Mouse (Mus musculus) hindbrain, embryonic 12.5 days (tissue): ENCODE data around the gene Kazn. TPM values are rescaled to one million over a fixed set of nuclear protein-coding genes. Genes with fewer than 3 reads are reported as not detected.

ENCODE experiments used
- ATAC-seq: fragments of 200-750 bp; cut with Nextera tagmentation; 2 replicates; pipeline ENCODE4 v1.8.0; 2017; ENCODE audit warnings: moderate TSS enrichment; ENCODE audit not compliant: low FRiP score
- H3K27ac ChIP-seq: fragments of 300-500 bp; sonication (generic); 2 replicates; pipeline ENCODE4 v1.5.1; 2016; ENCODE audit warnings: mild to moderate bottlenecking
- H3K27me3 ChIP-seq: fragments of 300-500 bp; sonication (generic); 2 replicates; pipeline ENCODE4 v1.6.1; 2016; ENCODE audit warnings: mild to moderate bottlenecking
- H3K36me3 ChIP-seq: fragments of 300-500 bp; sonication (generic); 2 replicates; pipeline ENCODE4 v1.6.1; 2016; ENCODE audit warnings: mild to moderate bottlenecking
- H3K4me1 ChIP-seq: fragments of 300-500 bp; sonication (generic); 2 replicates; pipeline ENCODE4 v1.6.1; 2016
- H3K4me2 ChIP-seq: fragments of 300-500 bp; sonication (generic); replicated peaks from 2 replicates; pipeline ENCODE4 v1.6.1; 2016; ENCODE audit warnings: mild to moderate bottlenecking
- H3K4me3 ChIP-seq: fragments of 300-500 bp; sonication (generic); 2 replicates; pipeline ENCODE4 v1.5.1; 2016; ENCODE audit warnings: mild to moderate bottlenecking
- H3K9ac ChIP-seq: fragments of 300-500 bp; sonication (generic); 2 replicates; pipeline ENCODE4 v1.6.1; 2016; ENCODE audit warnings: mild to moderate bottlenecking, moderate library complexity
- H3K9me3 ChIP-seq: fragments of 300-500 bp; sonication (generic); replicated peaks from 2 replicates; pipeline ENCODE4 v1.6.1; 2016; ENCODE audit warnings: mild to moderate bottlenecking
- WGBS: fragments of 180-500 bp; shearing (Covaris S2); methylation state at CpG from one replicate; pipeline ENCODE4 v1.1.7; 2016; 5-methylcytosine and 5-hydroxymethylcytosine counted together
- polyA plus RNA-seq: library from polyadenylated mRNA; unstranded; fragments of >200 nt; fragmentation: Nextera tagmentation; extraction: Ambion mirVana; gene quantifications from 2 replicates; pipeline ENCODE4 v1.2.1, GENCODE M21; 2016

Gene Kazn
- polyA plus RNA-seq, 1 experiment from 2014 or later = 20.6 TPM

- no peaks in the 10 kb centered on the region for H3K9me3 ChIP-seq
- WGBS = 54% methylated on average over 18 of the region's 18 CpGs
- no peak overlapping the region for H3K27ac ChIP-seq
- H3K9ac ChIP-seq = no peak overlapping the region
- H3K27me3 ChIP-seq = peaks cover 21% of the 10 kb centered on the region
- peaks cover 13% of the 10 kb centered on the region for H3K4me1 ChIP-seq
- no peak overlapping the region for H3K4me3 ChIP-seq
- no peak overlapping the region for H3K4me2 ChIP-seq
- H3K36me3 ChIP-seq = no peaks in the 10 kb centered on the region
- no peak for ATAC-seq
These were observed 161.5 kb downstream of the Kazn start for GRCm38 (mm10) chr4:142077572-142078271.

- Histone ChIP-seq H3K36me3 (no peaks in the 10 kb centered on the region), H3K27ac (no peak overlapping the region), H3K4me1 (peaks cover 13% of the 10 kb centered on the region), H3K4me3 (no peak overlapping the region), H3K27me3 (peaks cover 15% of the 10 kb centered on the region), H3K9ac (no peak overlapping the region), H3K4me2 (no peak overlapping the region), H3K9me3 (no peaks in the 10 kb centered on the region)
- no peak for ATAC-seq
- 50% methylated on average over 1 of the region's 1 CpGs for WGBS
These were observed 162.3 kb downstream of the Kazn start for GRCm38 (mm10) chr4:142076883-142077282.

GRCm38 (mm10) chr4:142075931-142076330 lies 163.3 kb downstream of the Kazn start:
- no peak overlapping the region for H3K4me3 ChIP-seq
- H3K4me2 ChIP-seq = no peak overlapping the region
- H3K9me3 ChIP-seq = no peaks in the 10 kb centered on the region
- H3K9ac ChIP-seq = no peak overlapping the region
- H3K27ac ChIP-seq = no peak overlapping the region
- H3K36me3 ChIP-seq = no peaks in the 10 kb centered on the region
- H3K4me1 ChIP-seq = peaks cover 8% of the 10 kb centered on the region; the same call in 1 of the 2 replicates
- no peak for ATAC-seq
- H3K27me3 ChIP-seq = peaks cover 16% of the 10 kb centered on the region
- 88% methylated on average over 11 of the region's 11 CpGs for WGBS

- peaks cover 16% of the 10 kb centered on the region for H3K4me1 ChIP-seq
- no peaks in the 10 kb centered on the region for H3K36me3 ChIP-seq
- H3K27me3 ChIP-seq = peaks cover 23% of the 10 kb centered on the region
- 57% methylated on average over 13 of the region's 13 CpGs for WGBS
- H3K4me2 ChIP-seq = no peak overlapping the region
- no peak for ATAC-seq
- no peak overlapping the region for H3K27ac ChIP-seq
- no peak overlapping the region for H3K4me3 ChIP-seq
- H3K9me3 ChIP-seq = no peaks in the 10 kb centered on the region
- H3K9ac ChIP-seq = no peak overlapping the region
These were observed 165.0 kb downstream of the Kazn start for GRCm38 (mm10) chr4:142074060-142074732.

GRCm38 (mm10) chr4:142071243-142071991 lies 167.8 kb downstream of the Kazn start:
- Histone ChIP-seq H3K9ac (no peak overlapping the region), H3K4me1 (peaks cover 24% of the 10 kb centered on the region), H3K27me3 (peaks cover 27% of the 10 kb centered on the region), H3K27ac (no peak overlapping the region), H3K4me3 (no peak overlapping the region), H3K36me3 (no peaks in the 10 kb centered on the region), H3K9me3 (no peaks in the 10 kb centered on the region), H3K4me2 (no peak overlapping the region)
- ATAC-seq = no peak
- WGBS = 10% methylated on average over 18 of the region's 18 CpGs

GRCm38 (mm10) chr4:142070840-142071239 lies 168.4 kb downstream of the Kazn start:
- WGBS = 4% methylated on average over 8 of the region's 8 CpGs
- H3K4me3 ChIP-seq = no peak overlapping the region
- no peaks in the 10 kb centered on the region for H3K9me3 ChIP-seq
- no peak overlapping the region for H3K4me2 ChIP-seq
- H3K27me3 ChIP-seq = peaks cover 27% of the 10 kb centered on the region
- H3K9ac ChIP-seq = no peak overlapping the region
- no peaks in the 10 kb centered on the region for H3K36me3 ChIP-seq
- no peak for ATAC-seq
- peaks cover 26% of the 10 kb centered on the region for H3K4me1 ChIP-seq
- H3K27ac ChIP-seq = no peak overlapping the region

GRCm38 (mm10) chr4:142068899-142069812 lies 170.0 kb downstream of the Kazn start:
- H3K27me3 ChIP-seq = peaks cover 34% of the 10 kb centered on the region
- no peak overlapping the region for H3K9ac ChIP-seq
- peaks cover 23% of the 10 kb centered on the region for H3K4me1 ChIP-seq
- no peaks in the 10 kb centered on the region for H3K36me3 ChIP-seq
- no peak overlapping the region for H3K4me3 ChIP-seq
- H3K27ac ChIP-seq = no peak overlapping the region
- 26% methylated on average over 18 of the region's 18 CpGs for WGBS
- H3K9me3 ChIP-seq = no peaks in the 10 kb centered on the region
- no peak for ATAC-seq
- H3K4me2 ChIP-seq = no peak overlapping the region

- H3K27me3 ChIP-seq = peaks cover 28% of the 10 kb centered on the region
- WGBS = 42% methylated on average over 4 of the region's 4 CpGs
- H3K4me3 ChIP-seq = no peak overlapping the region
- H3K4me2 ChIP-seq = no peak overlapping the region
- no peak overlapping the region for H3K27ac ChIP-seq
- no peak overlapping the region for H3K9ac ChIP-seq
- no peak for ATAC-seq
- H3K4me1 ChIP-seq = peaks cover 23% of the 10 kb centered on the region
- H3K36me3 ChIP-seq = no peaks in the 10 kb centered on the region
- no peaks in the 10 kb centered on the region for H3K9me3 ChIP-seq
These were observed 172.6 kb downstream of the Kazn start for GRCm38 (mm10) chr4:142066576-142066975.

GRCm38 (mm10) chr4:142065835-142066234 lies 173.4 kb downstream of the Kazn start:
- Histone ChIP-seq H3K27me3 (peaks cover 22% of the 10 kb centered on the region), H3K9me3 (no peaks in the 10 kb centered on the region), H3K4me2 (no peak overlapping the region), H3K9ac (no peak overlapping the region), H3K36me3 (no peaks in the 10 kb centered on the region), H3K27ac (no peak overlapping the region), H3K4me3 (no peak overlapping the region), H3K4me1 (peaks cover 23% of the 10 kb centered on the region)
- no peak for ATAC-seq
- WGBS = 73% methylated on average over 6 of the region's 6 CpGs

GRCm38 (mm10) chr4:142065270-142065669 lies 173.9 kb downstream of the Kazn start:
- no peak for ATAC-seq
- Histone ChIP-seq H3K4me2 (no peak overlapping the region), H3K27ac (no peak overlapping the region), H3K27me3 (peaks cover 16% of the 10 kb centered on the region), H3K9ac (no peak overlapping the region), H3K4me3 (no peak overlapping the region), H3K9me3 (no peaks in the 10 kb centered on the region), H3K4me1 (peaks cover 21% of the 10 kb centered on the region), H3K36me3 (no peaks in the 10 kb centered on the region)
- 73% methylated on average over 8 of the region's 8 CpGs for WGBS

GRCm38 (mm10) chr4:142064582-142065228 lies 174.5 kb downstream of the Kazn start:
- no peak for ATAC-seq

More at GRCm38 (mm10) chr4:142064582-142065228, 174.5 kb downstream of the Kazn start:
- no peak overlapping the region for H3K4me2 ChIP-seq
- no peaks in the 10 kb centered on the region for H3K36me3 ChIP-seq
- H3K4me3 ChIP-seq = no peak overlapping the region
- WGBS = 86% methylated on average over 11 of the region's 11 CpGs
- H3K9me3 ChIP-seq = no peaks in the 10 kb centered on the region
- H3K27ac ChIP-seq = no peak overlapping the region
- peaks cover 15% of the 10 kb centered on the region for H3K27me3 ChIP-seq
- no peak overlapping the region for H3K9ac ChIP-seq
- peaks cover 21% of the 10 kb centered on the region for H3K4me1 ChIP-seq
